Mouse (Mus musculus) gastrocnemius, adult 2 months (tissue): ENCODE results near the gene Nat8l. TPM values are rescaled to one million over a fixed set of nuclear protein-coding genes. Genes with fewer than 3 reads are reported as not detected.
A peak's percentile ranks its signal among the peaks of the same experiment; 100 is the strongest.

Experiments
- DNase-seq: peaks from one replicate; pipeline ENCODE4 v3.0.0; 2022
- H3K27ac ChIP-seq: fragments of 200-600 bp; 2 replicates; pipeline ENCODE4 v1.8.1; 2022; ENCODE audit warnings: mild to moderate bottlenecking
- H3K4me3 ChIP-seq: fragments of 200-600 bp; 2 replicates; pipeline ENCODE4 v1.8.1; 2022; ENCODE audit warnings: mild to moderate bottlenecking, moderate library complexity
- CTCF ChIP-seq: fragments of 200-600 bp; IDR thresholded peaks from 2 replicates; pipeline ENCODE4 v1.8.1; 2022; ENCODE audit warnings: antibody characterized with exemption, mild to moderate bottlenecking, moderate library complexity
- intact Hi-C: fragments of 180-260 bp; cut with DNase I; formaldehyde crosslinking; loops from one replicate; pipeline ENCODE4 v1.15.1; 2025
- total RNA-seq, 2 experiments: library from RNA; stranded (reverse); gene quantifications; 2 replicates each; pipeline ENCODE4 v1.2.3; 2021

The Nat8l gene
- total RNA-seq, 2 experiments from 2014 or later = 0.05 to 0.20 TPM

GRCm38 (mm10) chr5:34014652-34015051 lies 18.9 kb downstream of the Nat8l start:
- no peak overlapping the region for H3K4me3 ChIP-seq
- no peak for DNase-seq
- H3K27ac ChIP-seq = no peak overlapping the region
- TF ChIP-seq CTCF = peak; percentile 21; the same call in 1 of the 2 replicates
- intact Hi-C loops = no loop called here

GRCm38 (mm10) chr5:34018968-34019367 lies 23.2 kb downstream of the Nat8l start:
- no peak for TF ChIP-seq CTCF
- no peak for DNase-seq
- intact Hi-C loops = no loop called here
- no peak overlapping the region for H3K4me3 ChIP-seq
- no peak overlapping the region for H3K27ac ChIP-seq

GRCm38 (mm10) chr5:34030101-34030500 lies 34.3 kb downstream of the Nat8l start:
- no peak for TF ChIP-seq CTCF
- Histone ChIP-seq H3K27ac (no peak overlapping the region), H3K4me3 (no peak overlapping the region)
- DNase-seq = no peak
- intact Hi-C loops = no loop called here

- no peak overlapping the region for H3K4me3 ChIP-seq
- no peak for DNase-seq
- no peak for TF ChIP-seq CTCF
- intact Hi-C loops = no loop called here
- H3K27ac ChIP-seq = no peak overlapping the region
Measured at GRCm38 (mm10) chr5:34031022-34031421, 35.2 kb downstream of the Nat8l start.

DNA sequence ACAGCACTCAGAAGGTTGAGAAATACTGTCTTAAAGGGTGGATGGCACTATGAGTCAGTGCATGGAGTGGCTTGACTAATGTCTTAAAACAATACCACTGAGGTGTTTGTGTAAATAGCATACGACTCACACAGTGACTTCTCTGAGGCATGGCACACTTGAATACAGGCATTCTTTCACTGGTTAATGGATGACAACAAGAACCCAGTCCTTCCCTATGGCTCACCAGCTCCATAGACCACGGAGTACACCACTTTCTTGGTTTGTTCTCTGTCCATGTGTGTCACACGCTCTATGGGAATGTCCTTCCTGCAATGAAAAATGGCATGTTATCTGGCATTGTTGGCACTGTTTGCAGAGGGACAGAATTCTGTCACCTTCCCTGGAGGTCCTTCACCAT lies 36.7 kb downstream of the Nat8l start:
- DNase-seq = no peak
- Histone ChIP-seq H3K4me3 (no peak overlapping the region), H3K27ac (no peak overlapping the region)
- no peak for TF ChIP-seq CTCF
- intact Hi-C loops = no loop called here

Other genes starting within 250 kb of the Nat8l start
- 10 to 100 TPM; 70.4 to 95.2 TPM for gene Letm1, start 213.2 kb upstream of the Nat8l start, total RNA-seq
- gene Nsd2, start 175.3 kb upstream of the Nat8l start, total RNA-seq = 10 to 100 TPM in 1 of 2 experiments, 1 to 10 TPM in 1; 9.7 to 10.6 TPM
- gene Nelfa, start 59.6 kb upstream of the Nat8l start, total RNA-seq = 1 to 10 TPM; 7.1 to 8.2 TPM
- not detected for gene Gm1673, start 12.6 kb upstream of the Nat8l start, total RNA-seq
- 1 to 10 TPM; 1.1 to 2.1 TPM for gene Poln, start 173.5 kb downstream of the Nat8l start, total RNA-seq
- 1 to 10 TPM; 3.2 to 4.2 TPM for gene Haus3, start 173.5 kb downstream of the Nat8l start, total RNA-seq
- 10 to 100 TPM; 25.8 to 35.6 TPM for gene Mxd4, start 191.7 kb downstream of the Nat8l start, total RNA-seq